Mouse (Mus musculus) ovary, adult 2 months (tissue): ENCODE measurements around the gene Ftl1-ps1. TPM values are rescaled to one million over a fixed set of nuclear protein-coding genes. Genes with fewer than 3 reads are reported as not detected.

Experiments
- polyA plus RNA-seq: library from polyadenylated mRNA; depleted of rRNA; stranded (reverse); fragments of >200 nt; gene quantifications from 2 replicates; pipeline ENCODE4 v1.2.3, GENCODE M21; 2012; rRNA removed

Gene Ftl1-ps1
- 30.7 and 30.9 TPM in 2 replicates for polyA plus RNA-seq

DNA sequence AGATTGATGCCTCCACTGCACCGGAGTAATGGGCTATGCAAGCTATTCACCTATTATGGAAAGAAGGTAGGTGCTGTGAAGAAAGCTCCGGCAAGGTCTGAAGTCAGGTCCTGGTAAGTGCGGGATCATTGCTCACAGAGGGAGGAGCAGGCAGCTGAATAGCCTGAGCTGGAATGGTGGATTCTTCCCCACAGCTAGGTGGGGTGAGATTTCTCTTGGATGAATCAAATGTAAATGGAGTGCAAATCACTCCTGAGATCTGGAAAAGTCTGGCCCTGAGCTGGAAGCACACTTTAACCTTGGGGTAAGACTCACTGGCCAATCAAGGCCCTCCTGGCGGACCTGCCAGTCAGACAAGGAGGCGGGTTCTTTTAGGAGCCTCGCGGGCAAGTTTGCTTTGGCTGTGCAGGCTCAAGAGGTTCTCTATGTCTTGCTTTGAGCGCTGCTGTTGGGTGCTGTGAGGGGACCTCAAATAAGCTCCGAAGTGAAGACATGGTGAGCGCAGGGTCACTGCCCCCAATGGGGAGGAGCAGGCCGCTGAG, at the start of gene Ftl1-ps1:
Gene Ftl1-ps1, plus strand, starts transcription at position 397 of the 542 bp plus-strand sequence.

DNA sequence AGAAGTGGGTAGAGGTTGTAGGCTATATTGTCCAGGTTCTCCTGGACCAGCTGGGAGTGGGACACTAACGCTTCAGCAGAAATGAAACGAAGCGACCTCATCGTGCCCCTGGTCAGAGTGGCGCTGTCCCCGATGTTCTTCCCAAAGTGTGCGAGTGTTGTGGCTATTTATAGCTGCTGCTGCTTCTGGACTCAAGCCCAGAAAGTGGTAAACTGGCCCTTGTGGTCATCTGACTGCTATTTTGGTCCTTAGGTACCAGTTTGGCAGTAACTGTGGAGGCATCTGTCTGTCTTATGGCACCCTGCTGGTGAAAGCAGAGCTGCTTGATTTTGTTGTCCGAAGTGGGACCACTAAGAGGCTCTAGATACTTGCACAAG, 35.6 kb upstream of the Ftl1-ps1 start, which contains the start of gene Lrrc14b:
Gene Lrrc14b, minus strand, starts transcription at position 147 of the 377 bp plus-strand sequence.

DNA sequence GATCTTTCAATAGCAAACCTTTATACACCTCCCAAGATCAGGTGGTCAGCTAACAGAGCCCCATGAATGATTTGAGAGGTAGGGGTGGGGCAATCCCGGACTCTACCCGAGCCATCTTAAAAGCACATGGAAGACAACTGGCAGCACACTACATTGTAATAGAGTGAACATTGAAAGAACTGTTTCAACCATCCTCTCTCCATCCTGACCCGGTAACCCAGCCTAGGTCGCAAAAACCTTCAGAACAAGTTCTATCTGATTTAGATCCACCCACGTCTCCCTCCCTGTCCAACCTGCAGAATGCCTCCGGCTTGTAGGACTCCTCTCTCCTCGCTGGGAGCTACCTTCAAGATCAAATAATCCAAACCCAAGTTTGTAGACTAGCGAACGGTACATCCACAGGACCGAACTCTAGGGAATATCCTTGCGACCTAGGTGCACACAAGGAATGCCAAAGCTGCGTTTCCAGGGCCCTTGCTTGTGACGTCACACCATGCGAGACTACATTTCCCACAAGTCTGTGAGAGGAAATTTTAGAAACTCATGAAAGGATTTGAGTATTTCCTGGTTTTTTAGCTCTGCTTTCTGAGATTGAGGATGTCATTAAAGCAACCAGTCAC, 9.0 kb upstream of the Ftl1-ps1 start, which contains the start of gene Zfp72:
Gene Zfp72, minus strand, starts transcription at position 466 of the 620 bp plus-strand sequence.

Other genes with a start within 250 kb of the Ftl1-ps1 start
- gene Exoc3, start 191.0 kb upstream of the Ftl1-ps1 start, polyA plus RNA-seq: 39.7 and 52.8 TPM in 2 replicates
- 0.70 and 1.0 TPM in 2 replicates for gene Ahrr, start 107.4 kb upstream of the Ftl1-ps1 start, polyA plus RNA-seq
- gene Pdcd6, start 82.1 kb upstream of the Ftl1-ps1 start, polyA plus RNA-seq: 78.0 and 106 TPM in 2 replicates
- gene Sdha, start 49.4 kb upstream of the Ftl1-ps1 start, polyA plus RNA-seq: 99.6 and 106 TPM in 2 replicates
- 1.8 and 2.7 TPM in 2 replicates for gene Ccdc127, start 49.4 kb upstream of the Ftl1-ps1 start, polyA plus RNA-seq
- 0.67 and 0.95 TPM in 2 replicates for gene Lrrc14b, start 35.7 kb upstream of the Ftl1-ps1 start, polyA plus RNA-seq
- gene Zfp72, start 8.9 kb upstream of the Ftl1-ps1 start, polyA plus RNA-seq: 0.03 and 0.17 TPM in 2 replicates
- gene Zfp825, start 94.3 kb downstream of the Ftl1-ps1 start, polyA plus RNA-seq: 0.47 TPM in 1 of 2 replicates, not detected in the other
- gene Erap1, start 239.9 kb downstream of the Ftl1-ps1 start, polyA plus RNA-seq: 8.7 and 16.4 TPM in 2 replicates